Mouse (Mus musculus): ENCODE measurements around the gene Icosl. TPM values are rescaled to one million over a fixed set of nuclear protein-coding genes. Genes with fewer than 3 reads are reported as not detected.

Gene Icosl
- polyA plus RNA-seq, 1 experiment = 0.02 TPM

GRCm38 (mm10) chr10:78129998-78130397, 60.9 kb downstream of the Icosl start:
- Histone ChIP-seq H3K4me3 (no peak overlapping the region), H3K27me3 (ENCODE audit: control insufficient read depth, insufficient read depth, insufficient read length) (peaks cover 13% of the 10 kb centered on the region), H3K79me2 (ENCODE audit: control insufficient read depth, insufficient read depth) (no peaks in the 10 kb centered on the region), H3ac (ENCODE audit: control insufficient read depth, insufficient read length) (no peak overlapping the region), H3K36me3 (ENCODE audit: control insufficient read depth, insufficient read depth) (no peaks in the 10 kb centered on the region), H3K4me2 (ENCODE audit: low read depth) (no peak overlapping the region)
- TF ChIP-seq MAX (IDR thresholded peaks at IDR 0.05; ENCODE audit: low read depth) = no peak
- no peak for TF ChIP-seq CEBPB (IDR thresholded peaks at IDR 0.05; ENCODE audit: insufficient read depth, poor library complexity, severe bottlenecking)
- TF ChIP-seq MYOD1 (IDR thresholded peaks at IDR 0.05; ENCODE audit: control insufficient read depth in 1 of 3, insufficient read length in 2 of 3, low read depth in 2 of 3) = no peak
- no peak for TF ChIP-seq TCF3 (IDR thresholded peaks at IDR 0.05; ENCODE audit: insufficient read length, low read depth)
- no peak for TF ChIP-seq REST (IDR thresholded peaks at IDR 0.05; ENCODE audit: insufficient read depth, insufficient read length)
- no peak for TF ChIP-seq E2F4 (IDR thresholded peaks at IDR 0.05; ENCODE audit: insufficient read depth)

Other genes starting within 250 kb of the Icosl start
- gene Krtap10-4, start 242.2 kb upstream of the Icosl start, polyA plus RNA-seq (2012; fragmentation: generic; extraction: Trizol) = not detected
- not detected for gene Krtap10-10, start 233.4 kb upstream of the Icosl start, polyA plus RNA-seq (2012; fragmentation: generic; extraction: Trizol)
- not detected for gene Gm36176, start 222.5 kb upstream of the Icosl start, polyA plus RNA-seq (2012; fragmentation: generic; extraction: Trizol)
- gene Gm10318, start 216.4 kb upstream of the Icosl start, polyA plus RNA-seq (2012; fragmentation: generic; extraction: Trizol) = not detected
- gene Gm3285, start 207.3 kb upstream of the Icosl start, polyA plus RNA-seq (2012; fragmentation: generic; extraction: Trizol) = not detected
- 0.01 TPM for gene Lrrc3, start 166.8 kb upstream of the Icosl start, polyA plus RNA-seq (2012; fragmentation: generic; extraction: Trizol)
- gene Trpm2, start 98.7 kb upstream of the Icosl start, polyA plus RNA-seq (2012; fragmentation: generic; extraction: Trizol) = not detected
- 12.8 TPM for gene 1810043G02Rik, start 90.8 kb upstream of the Icosl start, polyA plus RNA-seq (2012; fragmentation: generic; extraction: Trizol)
- gene Pfkl, start 59.2 kb upstream of the Icosl start, polyA plus RNA-seq (2012; fragmentation: generic; extraction: Trizol) = 122 TPM
- gene Dnmt3l, start 27.4 kb upstream of the Icosl start, polyA plus RNA-seq (2012; fragmentation: generic; extraction: Trizol) = 1.1 TPM
- gene Aire, start 25.7 kb upstream of the Icosl start, polyA plus RNA-seq (2012; fragmentation: generic; extraction: Trizol) = 0.38 TPM
- gene D10Jhu81e, start 100.5 kb downstream of the Icosl start, polyA plus RNA-seq (2012; fragmentation: generic; extraction: Trizol) = 73.6 TPM
- 22.1 TPM for gene Pwp2, start 115.8 kb downstream of the Icosl start, polyA plus RNA-seq (2012; fragmentation: generic; extraction: Trizol)
- 24.6 TPM for gene Trappc10, start 175.3 kb downstream of the Icosl start, polyA plus RNA-seq (2012; fragmentation: generic; extraction: Trizol)